Mouse (Mus musculus): Measurements from ENCODE around the gene Ints6. TPM values are rescaled to one million over a fixed set of nuclear protein-coding genes. Genes with fewer than 3 reads are reported as not detected.

The Ints6 gene
- polyA plus RNA-seq (2012; rRNA removed; ENCODE audit: low replicate concordance), result 3.4 and 10.2 TPM in 2 replicates

GRCm38 (mm10) chr14:62761036-62761881 is at the start of gene Ints6:
Ints6 (minus strand) TSS chr14:62761169.

DNA sequence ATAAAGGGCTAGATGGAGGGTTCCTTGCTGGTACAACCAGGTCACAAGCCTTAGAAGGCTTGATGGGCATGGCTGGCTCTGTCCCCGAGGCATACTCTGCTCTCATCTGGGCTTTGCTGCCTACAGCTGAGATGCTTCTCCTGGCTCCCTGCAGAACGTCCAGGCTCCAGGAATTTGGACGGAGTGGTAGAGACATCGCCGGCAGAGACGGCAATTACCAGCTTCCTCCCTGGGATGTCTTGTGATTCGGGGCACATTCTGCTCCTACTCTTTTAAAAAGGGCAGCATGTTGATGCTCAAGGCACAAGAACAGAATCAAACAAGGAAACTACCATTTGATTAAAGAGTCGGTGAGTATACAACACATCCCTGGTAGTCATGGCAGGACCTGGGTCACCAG is 97.6 kb downstream of the Ints6 start, which contains the start of gene Serpine3:
Gene Serpine3, plus strand, starts transcription at position 301 of the 400 bp plus-strand sequence.

Other genes with a start within 250 kb of the Ints6 start
- 10.4 and 11.3 TPM in 2 replicates for gene Fam124a, start 205.4 kb downstream of the Ints6 start, polyA plus RNA-seq (2012; rRNA removed; ENCODE audit: low replicate concordance)
- gene Gm4131, start 194.2 kb downstream of the Ints6 start, polyA plus RNA-seq (2012; rRNA removed; ENCODE audit: low replicate concordance), result not detected in 2 replicates
- gene Serpine3, start 97.5 kb downstream of the Ints6 start, polyA plus RNA-seq (2012; rRNA removed; ENCODE audit: low replicate concordance), result not detected in 2 replicates
- 8.0 and 13.1 TPM in 2 replicates for gene Wdfy2, start 76.5 kb upstream of the Ints6 start, polyA plus RNA-seq (2012; rRNA removed; ENCODE audit: low replicate concordance)
- not detected in 2 replicates for gene Defb48, start 223.3 kb upstream of the Ints6 start, polyA plus RNA-seq (2012; rRNA removed; ENCODE audit: low replicate concordance)
- gene Defb47, start 236.9 kb upstream of the Ints6 start, polyA plus RNA-seq (2012; rRNA removed; ENCODE audit: low replicate concordance), result not detected in 2 replicates

All from mammary gland, adult 2 months (tissue).